Mouse (Mus musculus) ES-E14 (cell line): ENCODE data around the gene Abcc5.

Experiments used
- CHD2 ChIP-seq: IDR thresholded peaks from 2 replicates; pipeline ENCODE4 v1.6.1; 2014; ENCODE audit warnings: mild to moderate bottlenecking, low read depth, low read length, inconsistent platforms
- HCFC1 ChIP-seq: IDR thresholded peaks from 2 replicates; pipeline ENCODE4 v1.6.1; 2012; ENCODE audit warnings: low read length, inconsistent platforms, borderline replicate concordance; ENCODE audit not compliant: insufficient read depth
- MAFK ChIP-seq: IDR thresholded peaks from 2 replicates; pipeline ENCODE4 v1.6.1; 2014; ENCODE audit warnings: mild to moderate bottlenecking, low read depth, low read length, inconsistent platforms; ENCODE audit not compliant: insufficient read depth
- ZC3H11A ChIP-seq: IDR thresholded peaks from 2 replicates; pipeline ENCODE4 v1.6.1; 2012; ENCODE audit warnings: low read depth, mild to moderate bottlenecking, inconsistent platforms, low read length, borderline replicate concordance
- ZNF384 ChIP-seq: IDR thresholded peaks from 2 replicates; pipeline ENCODE4 v1.6.1; 2012; ENCODE audit warnings: low read depth, low read length, inconsistent platforms

DNA sequence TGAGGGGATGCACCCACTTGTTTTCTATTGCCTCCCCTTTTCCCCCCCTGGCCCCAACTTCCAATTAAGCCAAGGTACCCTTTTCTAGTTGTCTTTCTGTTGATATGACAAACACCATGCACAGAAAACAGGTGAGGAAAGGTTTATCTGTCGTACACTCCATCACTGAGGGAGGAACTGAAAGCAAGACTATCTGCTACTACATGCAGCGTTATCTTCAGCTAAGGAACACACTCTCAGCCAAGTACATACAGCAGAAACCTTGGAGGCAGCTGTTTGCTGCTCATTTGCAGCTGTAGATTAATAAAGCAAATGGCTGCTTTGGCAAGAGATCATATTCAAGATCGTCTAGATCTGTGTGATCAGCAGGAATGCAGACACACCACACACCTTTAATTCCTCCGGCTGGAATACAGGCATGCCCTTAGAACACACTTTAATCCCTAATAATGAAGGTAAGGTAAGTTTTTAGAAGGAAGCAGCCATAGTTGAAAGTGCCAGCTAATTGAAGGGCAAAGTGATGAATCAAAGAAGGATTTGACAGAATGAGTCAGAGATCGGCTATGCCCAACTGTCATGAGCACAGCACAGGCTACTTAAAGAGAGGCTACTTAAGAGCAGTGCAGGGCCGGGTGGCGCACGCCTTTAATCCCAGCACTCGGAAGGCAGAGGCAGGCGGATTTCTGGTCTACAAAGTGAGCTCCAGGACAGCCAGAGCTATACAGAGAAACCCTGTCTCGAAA, 12.7 kb upstream of the Abcc5 start:
- TF ChIP-seq ZNF384 (no peak), MAFK (no peak), CHD2 (no peak), ZC3H11A (no peak), HCFC1 (no peak)
